Mouse (Mus musculus) kidney, adult 18-20 months (tissue): ENCODE results near the gene Gm20696.
A peak's percentile ranks its signal among the peaks of the same experiment; 100 is the strongest.

Experiments used
- DNase-seq: peaks from one replicate; pipeline ENCODE4 v3.0.0; 2021

Gm20696 gene

GRCm38 (mm10) chr6:99430560-99430959 is 236.0 kb downstream of the Gm20696 start:
- DNase-seq, result no peak

- no peak for DNase-seq
These were observed 237.0 kb downstream of the Gm20696 start for GRCm38 (mm10) chr6:99429378-99430131.

GRCm38 (mm10) chr6:99428961-99429360 is 237.6 kb downstream of the Gm20696 start:
- no peak for DNase-seq

- DNase-seq, result no peak
These were observed 239.3 kb downstream of the Gm20696 start for GRCm38 (mm10) chr6:99427301-99427700.

GRCm38 (mm10) chr6:99425044-99425443 is 241.6 kb downstream of the Gm20696 start:
- no peak for DNase-seq

- DNase-seq, result no peak
These were observed 245.9 kb downstream of the Gm20696 start for GRCm38 (mm10) chr6:99420666-99421065.

- no peak for DNase-seq
These were observed 254.0 kb downstream of the Gm20696 start for GRCm38 (mm10) chr6:99412598-99412997.

- no peak for DNase-seq
These were observed 257.0 kb downstream of the Gm20696 start for GRCm38 (mm10) chr6:99409602-99410001.

- no peak for DNase-seq
These were observed 257.7 kb downstream of the Gm20696 start for GRCm38 (mm10) chr6:99408880-99409279.

GRCm38 (mm10) chr6:99403755-99404390 is 262.7 kb downstream of the Gm20696 start:
- no peak for DNase-seq

- no peak for DNase-seq
These were observed 263.7 kb downstream of the Gm20696 start for GRCm38 (mm10) chr6:99402941-99403340.

- DNase-seq, result no peak
These were observed 264.2 kb downstream of the Gm20696 start for GRCm38 (mm10) chr6:99402370-99402769.

GRCm38 (mm10) chr6:99401801-99402200 is 264.8 kb downstream of the Gm20696 start:
- no peak for DNase-seq

- DNase-seq, result no peak
These were observed 265.4 kb downstream of the Gm20696 start for GRCm38 (mm10) chr6:99401211-99401610.

- DNase-seq, result no peak
These were observed 270.9 kb downstream of the Gm20696 start for GRCm38 (mm10) chr6:99395745-99396144.

GRCm38 (mm10) chr6:99394801-99395200 is 271.8 kb downstream of the Gm20696 start:
- DNase-seq, result no peak

GRCm38 (mm10) chr6:99392484-99392883 is 274.1 kb downstream of the Gm20696 start:
- DNase-seq, result no peak

GRCm38 (mm10) chr6:99388741-99389675 is 277.6 kb downstream of the Gm20696 start:
- no peak for DNase-seq

GRCm38 (mm10) chr6:99388023-99388422 is 278.6 kb downstream of the Gm20696 start:
- DNase-seq, result no peak

- DNase-seq, result peak; percentile 26
These were observed 281.5 kb downstream of the Gm20696 start for GRCm38 (mm10) chr6:99385059-99385604.

- no peak for DNase-seq
These were observed 282.6 kb downstream of the Gm20696 start for GRCm38 (mm10) chr6:99383846-99384472.

- no peak for DNase-seq
These were observed 286.5 kb downstream of the Gm20696 start for GRCm38 (mm10) chr6:99380146-99380545.
